Mouse (Mus musculus) kidney, embryonic 15.5 days (tissue): ENCODE measurements around the gene Mtcl1. TPM values are rescaled to one million over a fixed set of nuclear protein-coding genes. Genes with fewer than 3 reads are reported as not detected.
A peak's percentile ranks its signal among the peaks of the same experiment; 100 is the strongest.

Experiments
- ATAC-seq: fragments of 200-750 bp; cut with Nextera tagmentation; replicated peaks from 2 replicates; pipeline ENCODE4 v1.8.0; 2017; ENCODE audit warnings: moderate TSS enrichment; ENCODE audit not compliant: low FRiP score
- H3K27ac ChIP-seq: fragments of 300-500 bp; sonication (generic); 2 replicates; pipeline ENCODE4 v1.5.1; 2015; ENCODE audit warnings: mild to moderate bottlenecking, inconsistent platforms
- H3K27me3 ChIP-seq: fragments of 300-500 bp; sonication (generic); 2 replicates; pipeline ENCODE4 v1.6.1; 2015; ENCODE audit warnings: inconsistent platforms
- H3K36me3 ChIP-seq: fragments of 300-500 bp; sonication (generic); 2 replicates; pipeline ENCODE4 v1.6.1; 2015; ENCODE audit warnings: inconsistent platforms
- H3K4me1 ChIP-seq: fragments of 300-500 bp; sonication (generic); 2 replicates; pipeline ENCODE4 v1.6.1; 2015; ENCODE audit warnings: inconsistent platforms
- H3K4me2 ChIP-seq: fragments of 300-500 bp; sonication (generic); 2 replicates; pipeline ENCODE4 v1.6.1; 2015; ENCODE audit warnings: moderate library complexity, mild to moderate bottlenecking, inconsistent platforms
- H3K4me3 ChIP-seq: fragments of 300-500 bp; sonication (generic); replicated peaks from 2 replicates; pipeline ENCODE4 v1.5.1; 2015; ENCODE audit warnings: mild to moderate bottlenecking, inconsistent platforms
- H3K9ac ChIP-seq: fragments of 300-500 bp; sonication (generic); 2 replicates; pipeline ENCODE4 v1.6.1; 2015; ENCODE audit warnings: mild to moderate bottlenecking, inconsistent platforms
- H3K9me3 ChIP-seq: fragments of 300-500 bp; sonication (generic); replicated peaks from 2 replicates; pipeline ENCODE4 v1.6.1; 2016; ENCODE audit warnings: inconsistent platforms
- WGBS: fragments of 180-500 bp; shearing (Covaris S2); methylation state at CpG from one replicate; pipeline ENCODE4 v1.1.7; 2015; ENCODE audit warnings: mixed read lengths; 5-methylcytosine and 5-hydroxymethylcytosine counted together
- polyA plus RNA-seq: library from polyadenylated mRNA; unstranded; fragments of >200 nt; fragmentation: Nextera tagmentation; extraction: Ambion mirVana; gene quantifications from 2 replicates; pipeline ENCODE4 v1.2.1, GENCODE M21; 2015

Gene Mtcl1
- polyA plus RNA-seq, 1 experiment from 2014 or later, result 6.4 TPM

GRCm38 (mm10) chr17:66353907-66354306, 95.6 kb downstream of the Mtcl1 start:
- H3K36me3 ChIP-seq, result peaks cover 9% of the 10 kb centered on the region
- H3K4me1 ChIP-seq, result peaks cover 59% of the 10 kb centered on the region
- no peaks in the 10 kb centered on the region for H3K27me3 ChIP-seq
- H3K4me3 ChIP-seq, result no peak overlapping the region
- H3K9me3 ChIP-seq, result no peaks in the 10 kb centered on the region
- H3K4me2 ChIP-seq, result no peak overlapping the region
- no peak for ATAC-seq
- 84% methylated on average over 14 of the region's 14 CpGs for WGBS
- no peak overlapping the region for H3K9ac ChIP-seq
- no peak overlapping the region for H3K27ac ChIP-seq

DNA sequence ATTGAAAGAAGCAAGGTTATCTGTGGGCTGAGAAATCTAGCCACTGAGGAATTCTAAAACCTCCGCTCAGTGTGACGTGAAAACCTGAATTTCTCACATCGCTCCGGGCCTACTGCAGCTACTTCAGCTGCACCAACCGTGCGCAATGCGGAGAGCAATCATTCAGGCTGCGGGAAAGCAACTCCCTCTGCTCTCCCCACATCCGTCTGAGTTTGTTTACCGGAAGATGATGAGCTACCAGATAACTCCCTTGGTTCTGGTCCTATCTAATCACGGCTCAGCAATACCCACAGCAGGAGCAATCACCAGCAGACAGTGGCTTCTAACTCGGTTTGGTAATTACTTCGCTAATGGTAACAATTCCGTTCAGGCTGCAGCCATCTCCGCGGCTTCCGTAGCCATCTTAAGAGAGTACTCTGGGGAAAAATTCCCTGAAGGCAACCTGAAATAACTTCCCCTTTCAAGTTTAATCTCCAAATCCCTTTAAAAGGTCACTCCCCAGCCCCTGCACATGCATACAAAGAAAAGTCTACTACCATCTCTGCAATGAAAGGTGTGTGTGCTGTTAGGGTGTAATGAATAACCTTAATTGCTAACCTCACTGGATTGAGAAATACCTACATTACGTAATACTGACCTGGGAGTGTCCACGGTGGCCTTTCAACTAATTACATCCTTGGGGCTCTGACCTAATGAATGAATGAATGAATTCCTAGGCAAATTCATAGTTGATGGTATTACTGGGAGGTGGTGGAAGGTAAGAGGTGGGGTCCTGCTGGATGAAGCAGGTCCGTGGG, 96.5 kb downstream of the Mtcl1 start:
- ATAC-seq, result no peak
- Histone ChIP-seq H3K27me3 (no peaks in the 10 kb centered on the region), H3K4me2 (no peak overlapping the region), H3K27ac (peak overlapping the region; percentile 33; the same call in 1 of the 2 replicates), H3K4me1 (peaks cover 54% of the 10 kb centered on the region), H3K9me3 (no peaks in the 10 kb centered on the region), H3K4me3 (no peak overlapping the region), H3K36me3 (peaks cover 13% of the 10 kb centered on the region), H3K9ac (no peak overlapping the region)
- WGBS, result 55% methylated on average over 20 of the region's 20 CpGs

DNA sequence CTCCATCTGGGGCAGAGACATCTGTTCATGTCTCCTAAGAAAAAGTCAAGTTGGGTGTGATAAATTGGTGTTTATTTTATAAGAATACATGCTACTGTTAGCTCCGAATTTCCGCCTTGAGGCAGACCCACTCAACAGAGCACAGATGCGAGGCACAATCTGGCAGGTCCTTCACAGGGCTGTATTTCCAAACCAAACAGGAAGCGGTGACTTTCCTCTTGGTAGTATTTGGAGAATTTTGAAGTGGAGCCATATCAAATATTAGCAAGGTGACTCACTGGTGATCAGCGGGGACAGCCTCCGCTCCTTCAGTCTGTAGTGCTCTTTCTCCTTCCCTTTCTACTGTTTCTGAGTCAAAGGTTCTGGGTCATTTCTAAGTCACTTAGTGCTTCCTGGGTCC, 97.3 kb downstream of the Mtcl1 start:
- no peaks in the 10 kb centered on the region for H3K9me3 ChIP-seq
- no peak overlapping the region for H3K4me2 ChIP-seq
- H3K4me1 ChIP-seq, result peaks cover 46% of the 10 kb centered on the region
- H3K27ac ChIP-seq, result 0 out of 2 replicates have a peak overlapping the region, but pooled peaks have one; percentile 33
- H3K4me3 ChIP-seq, result no peak overlapping the region
- no peaks in the 10 kb centered on the region for H3K27me3 ChIP-seq
- H3K36me3 ChIP-seq, result peaks cover 14% of the 10 kb centered on the region
- H3K9ac ChIP-seq, result no peak overlapping the region
- 70% methylated on average over 6 of the region's 6 CpGs for WGBS
- no peak for ATAC-seq

- Histone ChIP-seq H3K9me3 (no peaks in the 10 kb centered on the region), H3K27ac (no peak overlapping the region)
- no peak for ATAC-seq
Measured at GRCm38 (mm10) chr17:66350689-66351088, 98.9 kb downstream of the Mtcl1 start.

DNA sequence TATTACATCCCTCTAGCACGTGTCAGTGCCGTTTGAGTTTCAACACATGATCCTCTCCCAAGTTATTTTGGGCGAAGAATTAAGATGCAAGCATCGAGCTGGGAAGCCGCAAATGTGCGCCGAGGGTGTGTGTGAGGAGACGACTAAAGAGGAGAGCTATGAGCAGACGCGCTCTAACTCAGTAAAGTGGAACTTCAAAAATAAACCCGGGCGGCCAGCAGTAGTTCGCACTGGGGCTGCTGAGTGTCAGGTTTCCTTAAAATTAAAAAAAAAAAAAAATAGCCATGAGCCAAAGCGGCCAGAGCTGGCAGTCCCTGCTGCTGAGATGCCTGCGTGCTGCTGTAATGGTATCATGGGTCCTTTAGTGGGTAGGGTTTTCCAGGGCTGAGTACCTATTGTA, 99.4 kb downstream of the Mtcl1 start:
- peak; percentile 55; the same call in 1 of the 2 replicates for ATAC-seq
- WGBS, result 33% methylated on average over 15 of the region's 15 CpGs
- Histone ChIP-seq H3K9ac (no peak overlapping the region), H3K4me3 (no peak overlapping the region), H3K4me2 (peak overlapping the region; percentile 22; the same call in 1 of the 2 replicates), H3K27ac (no peak overlapping the region), H3K4me1 (peaks cover 41% of the 10 kb centered on the region), H3K36me3 (peaks cover 7% of the 10 kb centered on the region; the same call in 1 of the 2 replicates), H3K27me3 (no peaks in the 10 kb centered on the region), H3K9me3 (no peaks in the 10 kb centered on the region)

More at GRCm38 (mm10) chr17:66350689-66351088, 98.9 kb downstream of the Mtcl1 start:
- no peak overlapping the region for H3K4me3 ChIP-seq
- no peaks in the 10 kb centered on the region for H3K27me3 ChIP-seq
- peaks cover 41% of the 10 kb centered on the region for H3K4me1 ChIP-seq
- H3K36me3 ChIP-seq, result peaks cover 12% of the 10 kb centered on the region
- no peak overlapping the region for H3K4me2 ChIP-seq
- WGBS, result 73% methylated on average over 11 of the region's 11 CpGs
- no peak overlapping the region for H3K9ac ChIP-seq

GRCm38 (mm10) chr17:66346378-66346777, 103.2 kb downstream of the Mtcl1 start:
- H3K27ac ChIP-seq, result no peak overlapping the region
- ATAC-seq, result no peak
- H3K4me3 ChIP-seq, result no peak overlapping the region
- no peaks in the 10 kb centered on the region for H3K9me3 ChIP-seq
- no peak overlapping the region for H3K9ac ChIP-seq
- H3K4me2 ChIP-seq, result no peak overlapping the region
- H3K4me1 ChIP-seq, result peaks cover 21% of the 10 kb centered on the region
- H3K36me3 ChIP-seq, result peaks cover 24% of the 10 kb centered on the region
- WGBS, result 46% methylated on average over 11 of the region's 11 CpGs
- H3K27me3 ChIP-seq, result no peaks in the 10 kb centered on the region

DNA sequence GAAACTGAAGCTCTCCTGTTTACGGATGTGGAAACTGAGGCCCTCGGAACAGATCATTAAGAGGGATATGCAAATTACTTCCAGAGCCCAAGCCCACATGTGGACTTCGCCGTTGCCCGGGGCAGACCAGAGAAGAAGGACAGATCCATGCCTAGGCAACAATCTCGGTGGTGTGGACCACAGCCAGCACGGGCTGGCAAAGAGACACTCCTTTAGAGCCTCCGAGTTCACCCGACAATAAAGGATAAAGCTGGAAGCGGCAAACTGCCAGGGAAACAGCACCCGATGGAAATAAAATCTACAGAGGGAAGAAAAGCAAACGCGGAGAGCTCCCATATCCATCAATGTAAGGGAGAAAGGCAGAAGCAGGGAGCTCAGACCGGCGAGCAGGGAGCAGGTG, 103.9 kb downstream of the Mtcl1 start:
- no peak overlapping the region for H3K4me2 ChIP-seq
- H3K4me1 ChIP-seq, result peaks cover 18% of the 10 kb centered on the region
- no peaks in the 10 kb centered on the region for H3K9me3 ChIP-seq
- ATAC-seq, result no peak
- peaks cover 24% of the 10 kb centered on the region for H3K36me3 ChIP-seq
- no peaks in the 10 kb centered on the region for H3K27me3 ChIP-seq
- WGBS, result 85% methylated on average over 15 of the region's 15 CpGs
- no peak overlapping the region for H3K9ac ChIP-seq
- no peak overlapping the region for H3K27ac ChIP-seq
- no peak overlapping the region for H3K4me3 ChIP-seq

DNA sequence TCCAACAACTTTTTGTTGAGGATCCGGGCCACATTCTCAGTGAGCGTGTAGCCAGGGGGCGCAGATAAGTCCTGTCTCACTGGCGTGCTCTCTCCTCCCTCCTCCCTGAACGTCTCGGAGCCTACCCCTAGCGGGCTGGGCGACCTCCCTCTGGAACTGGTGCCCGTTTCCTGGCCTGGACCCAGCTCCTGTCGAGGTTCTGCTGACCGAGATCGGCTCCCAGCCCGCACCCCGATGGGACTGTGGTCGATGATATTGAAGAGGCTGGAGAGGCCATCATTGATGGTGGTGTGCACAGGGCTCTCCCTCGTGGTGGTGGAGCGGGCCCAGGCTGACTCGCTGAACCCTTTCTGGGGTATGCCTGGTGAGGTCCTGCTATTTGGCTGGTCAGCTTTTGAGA, 106.6 kb downstream of the Mtcl1 start:
- Histone ChIP-seq H3K27ac (no peak overlapping the region), H3K4me3 (no peak overlapping the region), H3K4me1 (0 out of 2 replicates have a peak, but pooled peaks cover 8% of the 10 kb centered on the region), H3K9ac (no peak overlapping the region), H3K9me3 (no peaks in the 10 kb centered on the region), H3K36me3 (peaks cover 18% of the 10 kb centered on the region), H3K27me3 (no peaks in the 10 kb centered on the region), H3K4me2 (no peak overlapping the region)
- 94% methylated on average over 18 of the region's 18 CpGs for WGBS
- no peak for ATAC-seq

- H3K4me1 ChIP-seq, result 0 out of 2 replicates have a peak, but pooled peaks cover 7% of the 10 kb centered on the region
- ATAC-seq, result no peak
Measured at GRCm38 (mm10) chr17:66341670-66342069, 107.9 kb downstream of the Mtcl1 start.

DNA sequence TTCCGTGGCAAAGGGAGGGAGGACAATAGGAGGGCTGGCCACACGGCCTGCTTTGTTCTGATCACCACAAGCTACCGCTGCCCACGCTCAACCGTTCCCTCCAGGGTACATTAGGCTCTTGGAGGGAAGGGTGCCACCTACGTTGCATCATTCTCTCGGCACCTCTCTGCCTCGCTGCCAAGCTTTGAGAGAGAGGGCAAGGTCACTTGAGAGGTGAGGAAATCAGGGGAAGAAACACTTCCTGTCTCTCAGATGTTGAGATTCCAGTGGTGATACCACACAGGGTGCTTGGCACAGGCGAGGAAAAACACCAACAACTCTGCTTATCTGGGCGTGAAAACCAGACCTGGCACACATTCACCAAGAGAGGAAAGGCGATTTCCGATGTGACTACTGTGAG, 108.8 kb downstream of the Mtcl1 start:
- Histone ChIP-seq H3K27ac (no peak overlapping the region), H3K4me1 (0 out of 2 replicates have a peak, but pooled peaks cover 3% of the 10 kb centered on the region), H3K27me3 (no peaks in the 10 kb centered on the region), H3K9me3 (no peaks in the 10 kb centered on the region), H3K36me3 (peaks cover 18% of the 10 kb centered on the region), H3K4me3 (no peak overlapping the region), H3K4me2 (no peak overlapping the region), H3K9ac (no peak overlapping the region)
- no peak for ATAC-seq
- 79% methylated on average over 12 of the region's 12 CpGs for WGBS

More at GRCm38 (mm10) chr17:66341670-66342069, 107.9 kb downstream of the Mtcl1 start:
- H3K9me3 ChIP-seq, result no peaks in the 10 kb centered on the region
- no peaks in the 10 kb centered on the region for H3K27me3 ChIP-seq
- H3K27ac ChIP-seq, result no peak overlapping the region
- no peak overlapping the region for H3K9ac ChIP-seq
- H3K4me3 ChIP-seq, result no peak overlapping the region
- no peak overlapping the region for H3K4me2 ChIP-seq
- WGBS, result 39% methylated on average over 6 of the region's 6 CpGs
- peaks cover 18% of the 10 kb centered on the region for H3K36me3 ChIP-seq

DNA sequence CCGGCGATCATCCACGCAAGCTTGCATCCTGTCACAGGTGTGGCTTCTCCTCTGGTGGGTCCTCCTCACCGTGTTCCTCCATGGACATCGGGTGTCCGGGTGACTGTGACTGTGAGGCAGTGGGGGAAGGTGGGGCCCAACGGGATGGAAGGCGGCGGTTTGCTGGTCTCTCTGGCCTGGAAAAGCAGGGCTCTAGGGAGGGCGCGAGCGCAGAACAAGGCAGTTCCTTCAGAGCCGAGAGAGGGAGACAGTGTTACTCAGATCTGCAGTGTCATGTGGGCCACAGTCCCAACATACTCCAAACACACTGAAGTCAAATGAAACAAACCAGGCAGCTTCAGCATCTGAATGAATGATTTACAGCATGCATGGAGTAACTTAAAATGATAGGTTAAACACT, 111.6 kb downstream of the Mtcl1 start:
- ATAC-seq, result no peak
- no peak overlapping the region for H3K4me2 ChIP-seq

GRCm38 (mm10) chr17:66335568-66335967, 114.0 kb downstream of the Mtcl1 start:
- H3K27me3 ChIP-seq, result no peaks in the 10 kb centered on the region
- H3K36me3 ChIP-seq, result no peaks in the 10 kb centered on the region; the same call in 1 of the 2 replicates
- ATAC-seq, result no peak
- H3K4me2 ChIP-seq, result no peak overlapping the region
- H3K4me3 ChIP-seq, result no peak overlapping the region
- H3K9me3 ChIP-seq, result no peaks in the 10 kb centered on the region
- H3K9ac ChIP-seq, result no peak overlapping the region
- WGBS, result 93% methylated on average over 10 of the region's 10 CpGs
- H3K27ac ChIP-seq, result no peak overlapping the region
- no peaks in the 10 kb centered on the region for H3K4me1 ChIP-seq

More for the DNA sequence above, 111.6 kb downstream of the Mtcl1 start:
- no peak overlapping the region for H3K27ac ChIP-seq
- H3K9ac ChIP-seq, result no peak overlapping the region
- H3K4me1 ChIP-seq, result 0 out of 2 replicates have a peak, but pooled peaks cover 3% of the 10 kb centered on the region
- no peaks in the 10 kb centered on the region for H3K9me3 ChIP-seq
- no peaks in the 10 kb centered on the region for H3K27me3 ChIP-seq
- 92% methylated on average over 13 of the region's 13 CpGs for WGBS
- H3K4me3 ChIP-seq, result no peak overlapping the region
- H3K36me3 ChIP-seq, result peaks cover 4% of the 10 kb centered on the region; the same call in 1 of the 2 replicates
